Mouse (Mus musculus): Measurements from ENCODE around the gene Alk. TPM values are rescaled to one million over a fixed set of nuclear protein-coding genes. Genes with fewer than 3 reads are reported as not detected.

Gene Alk
- total and polyA plus RNA-seq, 2 experiments: not detected

DNA sequence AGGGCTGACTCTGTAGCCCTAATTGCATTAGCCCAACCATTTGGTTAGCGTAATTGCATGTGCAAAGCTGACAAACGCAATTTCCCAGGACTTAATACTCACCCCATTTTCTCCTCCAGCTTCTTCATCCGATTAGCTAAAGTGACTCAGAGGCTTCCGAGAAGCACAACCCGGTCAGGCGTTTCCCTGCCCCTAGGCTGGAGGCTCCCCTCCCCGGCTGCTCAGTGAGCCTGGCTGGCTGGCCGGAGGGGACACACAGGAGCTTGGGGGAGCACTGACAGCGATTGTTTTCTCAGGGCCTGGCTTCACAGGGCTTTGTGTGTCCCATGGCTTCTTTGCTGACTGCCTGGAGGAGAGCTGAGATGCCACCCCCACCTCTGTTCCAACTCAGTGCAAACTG lies 657.0 kb downstream of the Alk start:
- Histone ChIP-seq H3K27me3 (ENCODE audit: control insufficient read depth, insufficient read depth, low read length) (no peaks in the 10 kb centered on the region), H3K79me2 (ENCODE audit: control insufficient read depth, insufficient read depth, low read length) (no peaks in the 10 kb centered on the region), H3K27ac (replicated peaks; ENCODE audit: insufficient read depth, low read depth, low read length) (no peak overlapping the region), H3K4me1 (ENCODE audit: control insufficient read depth, insufficient read depth, low read length) (no peaks in the 10 kb centered on the region), H3K9ac (ENCODE audit: low read depth, low read length) (no peak overlapping the region), H3K4me3 (ENCODE audit: insufficient read depth, low read depth, low read length) (no peak overlapping the region), H3K36me3 (ENCODE audit: control insufficient read depth, insufficient read depth, low read length) (no peaks in the 10 kb centered on the region)
- TF ChIP-seq POLR2A (IDR thresholded peaks at IDR 0.05; ENCODE audit: extremely low read depth, insufficient read depth, low read length): no peak
- TF ChIP-seq CTCF (IDR thresholded peaks at IDR 0.05; ENCODE audit: low read depth, low read length): no peak
- DNase-seq (ENCODE audit: extremely low read depth, low read depth, low spot score): no peak
- 42% methylated on average over 9 of the region's 9 CpGs for WGBS

DNA sequence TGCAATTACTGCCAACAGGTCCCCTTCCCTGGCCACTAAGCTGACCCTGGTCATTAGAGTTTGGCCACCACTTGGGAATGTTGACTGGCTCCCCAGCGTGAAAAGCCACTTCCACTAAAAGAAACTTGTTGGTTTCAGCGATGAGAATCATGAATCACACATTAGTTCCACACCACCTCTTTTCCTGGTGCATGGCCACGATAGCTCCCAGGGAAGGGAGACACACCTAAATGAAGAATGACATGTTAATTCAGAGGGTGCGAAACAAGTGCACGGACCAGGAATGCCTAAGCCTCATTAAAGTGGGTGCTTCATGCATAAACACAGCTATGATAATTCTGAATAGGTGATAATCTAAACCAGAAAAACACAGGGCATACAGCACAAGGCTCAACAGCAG lies 660.4 kb downstream of the Alk start:
- DNase-seq (ENCODE audit: extremely low read depth, low read depth, low spot score): no peak
- no peaks in the 10 kb centered on the region for H3K4me1 ChIP-seq (ENCODE audit: control insufficient read depth, insufficient read depth, low read length)
- no peak overlapping the region for H3K4me3 ChIP-seq (ENCODE audit: insufficient read depth, low read depth, low read length)
- H3K9ac ChIP-seq (ENCODE audit: low read depth, low read length): no peak overlapping the region
- no peaks in the 10 kb centered on the region for H3K79me2 ChIP-seq (ENCODE audit: control insufficient read depth, insufficient read depth, low read length)
- H3K27me3 ChIP-seq (ENCODE audit: control insufficient read depth, insufficient read depth, low read length): no peaks in the 10 kb centered on the region
- WGBS: 86% methylated on average over 5 of the region's 5 CpGs
- no peaks in the 10 kb centered on the region for H3K36me3 ChIP-seq (ENCODE audit: control insufficient read depth, insufficient read depth, low read length)
- no peak for TF ChIP-seq POLR2A (IDR thresholded peaks at IDR 0.05; ENCODE audit: extremely low read depth, insufficient read depth, low read length)
- no peak for TF ChIP-seq CTCF (IDR thresholded peaks at IDR 0.05; ENCODE audit: low read depth, low read length)
- H3K27ac ChIP-seq (replicated peaks; ENCODE audit: insufficient read depth, low read depth, low read length): no peak overlapping the region

DNA sequence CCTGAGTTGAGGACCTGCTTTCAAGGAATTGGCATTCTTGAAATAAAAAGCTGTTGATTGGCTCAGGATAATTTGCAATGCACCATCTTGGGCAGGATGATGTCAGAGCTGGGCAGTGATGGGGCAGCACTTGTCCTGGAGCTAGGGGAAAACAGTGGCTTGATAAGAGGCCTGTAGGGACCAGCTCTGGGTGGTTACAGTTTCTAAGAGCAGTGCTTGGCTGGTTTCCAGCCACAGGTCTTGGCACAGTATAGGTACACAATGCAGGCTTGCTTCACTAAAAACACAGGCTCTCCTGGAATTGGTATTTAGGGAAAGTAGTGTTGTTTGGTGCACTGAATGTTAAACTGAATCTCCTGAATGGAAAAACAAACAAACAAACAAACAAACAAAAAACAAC lies 662.4 kb downstream of the Alk start:
- TF ChIP-seq POLR2A (IDR thresholded peaks at IDR 0.05; ENCODE audit: extremely low read depth, insufficient read depth, low read length) (no peak), CTCF (IDR thresholded peaks at IDR 0.05; ENCODE audit: low read depth, low read length) (no peak)

DNA sequence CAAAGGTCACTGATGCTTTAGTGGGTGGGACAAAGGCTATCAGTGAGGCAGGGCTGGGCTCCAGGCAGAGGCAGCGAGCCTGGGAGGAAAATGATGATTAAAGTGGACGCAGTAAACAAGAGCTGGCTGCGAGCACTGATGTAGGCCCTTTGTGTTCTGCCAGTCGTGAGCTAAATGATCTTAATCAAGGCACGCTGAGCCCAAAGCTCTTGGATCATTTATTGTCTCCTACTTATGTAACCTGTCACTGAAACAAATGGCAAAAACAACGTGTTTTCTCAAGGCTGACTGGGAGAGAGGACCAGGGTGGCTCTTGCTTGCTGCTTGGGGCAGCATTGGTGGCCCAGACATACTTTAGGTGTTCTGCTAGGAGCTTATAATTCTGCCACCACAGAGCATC lies 663.0 kb downstream of the Alk start:
- Histone ChIP-seq H3K36me3 (ENCODE audit: control insufficient read depth, insufficient read depth, low read length) (no peaks in the 10 kb centered on the region), H3K79me2 (ENCODE audit: control insufficient read depth, insufficient read depth, low read length) (no peaks in the 10 kb centered on the region), H3K4me1 (ENCODE audit: control insufficient read depth, insufficient read depth, low read length) (no peaks in the 10 kb centered on the region), H3K27ac (replicated peaks; ENCODE audit: insufficient read depth, low read depth, low read length) (no peak overlapping the region), H3K9ac (ENCODE audit: low read depth, low read length) (no peak overlapping the region), H3K27me3 (ENCODE audit: control insufficient read depth, insufficient read depth, low read length) (no peaks in the 10 kb centered on the region), H3K4me3 (ENCODE audit: insufficient read depth, low read depth, low read length) (no peak overlapping the region)
- no peak for DNase-seq (ENCODE audit: extremely low read depth, low read depth, low spot score)
- TF ChIP-seq CTCF (IDR thresholded peaks at IDR 0.05; ENCODE audit: low read depth, low read length) (no peak), POLR2A (IDR thresholded peaks at IDR 0.05; ENCODE audit: extremely low read depth, insufficient read depth, low read length) (no peak)
- 64% methylated on average over 6 of the region's 6 CpGs for WGBS

More for the DNA sequence above, 662.4 kb downstream of the Alk start:
- Histone ChIP-seq H3K36me3 (ENCODE audit: control insufficient read depth, insufficient read depth, low read length) (no peaks in the 10 kb centered on the region), H3K4me3 (ENCODE audit: insufficient read depth, low read depth, low read length) (no peak overlapping the region), H3K4me1 (ENCODE audit: control insufficient read depth, insufficient read depth, low read length) (no peaks in the 10 kb centered on the region), H3K9ac (ENCODE audit: low read depth, low read length) (no peak overlapping the region), H3K27ac (replicated peaks; ENCODE audit: insufficient read depth, low read depth, low read length) (no peak overlapping the region), H3K79me2 (ENCODE audit: control insufficient read depth, insufficient read depth, low read length) (no peaks in the 10 kb centered on the region), H3K27me3 (ENCODE audit: control insufficient read depth, insufficient read depth, low read length) (no peaks in the 10 kb centered on the region)
- peak; percentile 4 for DNase-seq (ENCODE audit: extremely low read depth, low read depth, low spot score)

DNA sequence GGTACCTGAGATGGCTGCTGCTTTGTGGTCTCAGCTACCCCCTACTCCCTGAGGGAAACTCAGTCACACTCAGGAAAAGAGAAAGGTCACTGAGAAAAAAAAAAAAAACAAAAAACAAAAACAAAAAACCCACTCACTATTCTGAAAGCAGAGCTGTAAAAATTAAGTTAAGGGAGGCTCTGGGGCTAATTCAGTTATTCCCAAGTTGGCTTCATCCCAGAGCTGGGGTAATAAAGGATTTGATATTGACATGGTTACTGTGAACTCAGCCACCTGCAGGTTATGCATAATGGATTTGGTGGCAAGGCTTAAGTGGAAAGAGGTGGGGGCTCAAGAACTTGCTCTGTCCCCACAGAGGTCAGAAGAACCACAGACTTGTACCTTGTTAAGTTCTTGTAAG lies 667.7 kb downstream of the Alk start:
- no peak for TF ChIP-seq POLR2A (IDR thresholded peaks at IDR 0.05; ENCODE audit: extremely low read depth, insufficient read depth, low read length)
- TF ChIP-seq CTCF (IDR thresholded peaks at IDR 0.05; ENCODE audit: low read depth, low read length): no peak
- H3K4me3 ChIP-seq (ENCODE audit: insufficient read depth, low read depth, low read length): no peak overlapping the region
- no peak for DNase-seq (ENCODE audit: extremely low read depth, low read depth, low spot score)
- H3K27ac ChIP-seq (replicated peaks; ENCODE audit: insufficient read depth, low read depth, low read length): no peak overlapping the region
- no peaks in the 10 kb centered on the region for H3K79me2 ChIP-seq (ENCODE audit: control insufficient read depth, insufficient read depth, low read length)
- no peaks in the 10 kb centered on the region for H3K27me3 ChIP-seq (ENCODE audit: control insufficient read depth, insufficient read depth, low read length)
- H3K9ac ChIP-seq (ENCODE audit: low read depth, low read length): no peak overlapping the region
- no peaks in the 10 kb centered on the region for H3K4me1 ChIP-seq (ENCODE audit: control insufficient read depth, insufficient read depth, low read length)
- H3K36me3 ChIP-seq (ENCODE audit: control insufficient read depth, insufficient read depth, low read length): no peaks in the 10 kb centered on the region

DNA sequence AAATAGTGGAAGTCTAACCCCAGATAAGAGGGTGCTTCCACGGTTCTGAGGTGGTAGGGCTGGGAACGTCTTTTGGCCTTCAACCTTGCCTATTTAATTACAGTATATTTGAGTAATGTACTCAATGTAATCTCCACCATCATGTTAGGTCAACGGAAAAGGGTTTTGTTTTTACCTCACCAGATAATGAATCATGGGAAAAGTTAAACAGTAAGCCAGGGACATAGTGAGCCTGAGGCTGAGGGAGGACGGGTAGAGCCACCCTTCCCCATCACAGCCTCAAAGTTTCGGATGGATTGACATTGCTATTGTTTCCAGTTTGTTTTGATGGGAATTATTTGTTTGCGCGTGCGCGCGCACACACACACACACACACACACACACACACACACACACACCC lies 668.6 kb downstream of the Alk start:
- Histone ChIP-seq H3K4me3 (ENCODE audit: insufficient read depth, low read depth, low read length) (no peak overlapping the region), H3K4me1 (ENCODE audit: control insufficient read depth, insufficient read depth, low read length) (no peaks in the 10 kb centered on the region), H3K27ac (replicated peaks; ENCODE audit: insufficient read depth, low read depth, low read length) (no peak overlapping the region), H3K9ac (ENCODE audit: low read depth, low read length) (no peak overlapping the region), H3K36me3 (ENCODE audit: control insufficient read depth, insufficient read depth, low read length) (no peaks in the 10 kb centered on the region), H3K79me2 (ENCODE audit: control insufficient read depth, insufficient read depth, low read length) (no peaks in the 10 kb centered on the region), H3K27me3 (ENCODE audit: control insufficient read depth, insufficient read depth, low read length) (no peaks in the 10 kb centered on the region)
- no peak for TF ChIP-seq CTCF (IDR thresholded peaks at IDR 0.05; ENCODE audit: low read depth, low read length)
- TF ChIP-seq POLR2A (IDR thresholded peaks at IDR 0.05; ENCODE audit: extremely low read depth, insufficient read depth, low read length): no peak
- WGBS: 68% methylated on average over 10 of the region's 10 CpGs
- no peak for DNase-seq (ENCODE audit: extremely low read depth, low read depth, low spot score)
